Mouse (Mus musculus) liver (tissue): ENCODE data around the gene Klhl18.
A peak's percentile ranks its signal among the peaks of the same experiment; 100 is the strongest.
"Not testable (repeated sequence)": the region's sequence is repeated elsewhere in the genome, so short reads cannot be mapped to it uniquely, and the experiment has no call there.

Experiments
- DNase-seq: peaks from one replicate; pipeline ENCODE4 v3.0.0-alpha.2; 2020; ENCODE audit warnings: mixed read lengths

Klhl18 gene

DNA sequence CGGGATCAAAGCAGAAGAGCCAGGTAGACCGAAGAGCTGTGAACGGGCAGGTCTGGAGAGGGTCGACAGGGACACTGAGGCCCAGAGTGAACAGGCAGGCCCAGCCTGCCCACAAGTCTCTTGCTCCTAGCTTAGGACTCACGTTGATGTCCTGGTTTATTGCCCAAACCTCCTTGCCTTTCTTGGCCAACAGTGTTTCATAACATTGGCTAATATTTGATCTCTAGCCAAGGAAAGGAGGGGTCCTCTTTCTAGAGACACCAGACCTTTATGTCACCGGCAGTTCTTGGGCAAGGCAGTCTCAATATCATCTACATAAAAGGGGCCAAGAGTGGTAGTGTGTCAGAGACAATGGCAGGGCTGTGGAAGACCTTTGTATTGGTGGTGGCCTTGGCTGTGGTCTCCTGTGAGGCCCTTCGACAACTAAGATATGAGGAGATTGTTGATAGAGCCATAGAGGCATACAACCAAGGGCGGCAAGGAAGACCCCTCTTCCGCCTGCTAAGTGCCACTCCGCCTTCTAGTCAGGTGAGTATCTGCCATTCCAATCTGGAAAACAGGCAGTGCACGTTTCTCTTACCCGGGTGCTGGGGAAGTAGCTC is 56.9 kb downstream of the Klhl18 start, which contains the start of gene Ngp:
Gene Ngp (plus strand): TSS at position 237 of the 602 bp plus-strand sequence.
- DNase-seq, result no peak

DNA sequence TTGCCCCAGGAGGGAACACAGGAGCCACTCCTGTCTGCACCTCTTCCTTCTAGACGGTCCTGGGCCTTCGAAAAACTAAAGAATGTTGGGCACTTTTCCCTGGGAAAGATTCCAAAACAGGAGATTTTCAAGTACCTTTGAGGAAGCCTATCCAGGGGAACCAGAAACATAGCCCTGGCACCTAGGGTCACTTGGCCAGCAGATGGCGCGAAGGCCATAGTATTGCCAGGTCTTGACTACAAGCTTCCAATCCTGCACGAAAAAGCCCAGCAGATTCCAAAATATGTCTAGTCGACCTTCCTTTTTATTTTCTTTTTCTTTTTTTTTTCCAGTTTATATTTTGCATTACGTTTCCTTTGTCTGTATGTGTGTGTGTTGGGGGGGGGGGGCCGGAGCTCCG is 62.7 kb downstream of the Klhl18 start:
- peak; percentile 39 for DNase-seq

DNA sequence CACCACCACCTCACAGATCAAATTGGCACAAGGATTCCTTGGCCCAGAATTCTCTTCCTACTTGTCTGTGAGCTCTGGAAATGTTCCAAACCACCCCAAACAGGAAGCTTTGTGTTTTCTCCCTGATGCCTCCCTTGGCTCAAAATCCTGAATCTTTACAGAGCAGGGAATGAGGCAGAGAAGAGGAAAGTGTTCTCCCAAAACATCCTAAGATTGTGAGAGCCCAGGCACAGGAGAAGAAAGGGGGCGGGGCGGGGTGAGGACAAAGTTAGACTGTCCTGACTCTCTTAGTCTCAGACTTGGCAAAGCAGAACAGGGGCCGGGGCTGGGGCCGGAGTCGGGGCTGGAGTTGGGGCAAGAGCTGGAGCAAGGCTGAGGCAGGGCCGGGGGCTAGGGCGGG is 63.6 kb downstream of the Klhl18 start:
- DNase-seq, result no peak

DNA sequence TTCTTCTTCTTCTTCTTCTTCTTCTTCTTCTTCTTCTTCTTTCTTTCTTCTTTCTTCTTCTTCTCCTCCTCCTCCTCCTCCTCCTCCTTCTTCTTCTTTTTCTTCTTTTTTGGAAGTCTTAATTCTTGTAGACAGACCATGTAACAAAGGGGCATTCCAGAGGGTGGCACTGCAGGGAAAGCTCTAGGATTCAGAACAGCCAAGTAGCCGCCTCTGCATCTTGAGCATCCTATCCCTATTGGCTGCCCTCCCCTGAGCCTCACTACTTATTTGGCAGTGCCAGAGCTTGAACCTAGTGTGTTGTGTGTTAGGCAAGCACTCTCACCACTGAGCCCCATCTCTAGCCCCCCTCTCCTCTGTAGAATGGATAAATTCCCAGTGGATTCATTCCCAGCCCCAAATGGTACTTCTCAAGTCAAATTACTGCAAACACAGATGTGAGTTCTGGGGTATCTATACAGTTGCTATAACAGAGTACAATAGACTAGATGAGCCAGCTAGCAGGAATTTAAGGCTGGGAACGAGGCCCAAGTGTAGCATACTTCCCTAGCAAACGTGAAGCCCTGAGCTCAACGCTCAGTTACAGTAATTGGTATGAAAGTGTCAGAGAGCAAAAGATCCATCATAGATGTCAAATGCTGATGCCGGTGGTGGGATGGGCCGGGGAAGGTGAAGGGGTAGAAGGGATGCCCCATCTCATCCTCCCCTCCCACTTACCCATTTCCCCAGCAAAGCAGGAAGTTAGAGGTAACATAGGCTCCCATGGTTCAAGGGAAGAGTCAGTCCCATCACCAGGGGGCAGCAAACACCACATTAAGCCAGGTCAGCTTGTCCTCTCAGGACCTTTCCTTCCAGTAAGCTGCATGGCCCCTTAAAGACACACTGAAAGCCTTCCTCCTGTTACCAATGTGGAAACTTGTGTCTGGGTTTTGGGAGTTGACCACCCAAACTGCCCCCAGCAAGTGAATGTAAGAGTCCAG is 65.3 kb downstream of the Klhl18 start:
- DNase-seq, result peak; percentile 82

DNA sequence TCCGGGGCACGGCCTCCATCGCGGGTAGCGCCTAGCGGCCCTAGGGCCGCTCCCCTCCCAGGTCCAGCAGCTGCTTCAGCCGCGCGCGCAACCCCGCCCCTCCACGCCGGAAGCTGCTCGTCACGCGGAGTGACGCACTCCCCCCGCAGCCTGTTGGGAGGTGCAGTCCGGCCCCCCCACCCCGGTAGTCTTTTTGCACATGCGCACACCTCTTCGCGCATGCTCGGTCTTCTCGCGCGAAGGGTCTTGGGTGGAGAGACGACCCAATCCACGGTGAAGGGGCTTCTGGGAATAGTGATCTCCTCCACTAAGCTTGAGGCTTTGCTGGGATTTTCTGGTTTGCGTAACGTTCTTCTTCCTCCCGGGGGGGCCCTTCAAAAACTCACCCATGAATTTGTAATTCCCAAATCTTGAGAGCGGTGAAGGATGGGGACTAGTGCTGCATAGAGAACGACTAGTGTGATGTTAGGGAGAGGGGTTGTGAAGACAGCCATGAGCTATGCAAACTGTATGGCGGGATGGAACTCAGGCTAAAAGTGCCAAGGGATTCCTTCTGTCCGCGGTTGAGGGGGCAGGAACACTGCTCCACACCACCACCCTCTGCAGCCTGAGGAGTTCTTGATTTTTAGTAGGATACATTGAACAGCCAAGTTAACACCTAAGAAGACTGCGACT is 68.3 kb downstream of the Klhl18 start, which contains the start of gene Ptpn23:
Gene Ptpn23 (minus strand): TSS at position 115 of the 675 bp plus-strand sequence.
- peak; percentile 97 for DNase-seq

DNA sequence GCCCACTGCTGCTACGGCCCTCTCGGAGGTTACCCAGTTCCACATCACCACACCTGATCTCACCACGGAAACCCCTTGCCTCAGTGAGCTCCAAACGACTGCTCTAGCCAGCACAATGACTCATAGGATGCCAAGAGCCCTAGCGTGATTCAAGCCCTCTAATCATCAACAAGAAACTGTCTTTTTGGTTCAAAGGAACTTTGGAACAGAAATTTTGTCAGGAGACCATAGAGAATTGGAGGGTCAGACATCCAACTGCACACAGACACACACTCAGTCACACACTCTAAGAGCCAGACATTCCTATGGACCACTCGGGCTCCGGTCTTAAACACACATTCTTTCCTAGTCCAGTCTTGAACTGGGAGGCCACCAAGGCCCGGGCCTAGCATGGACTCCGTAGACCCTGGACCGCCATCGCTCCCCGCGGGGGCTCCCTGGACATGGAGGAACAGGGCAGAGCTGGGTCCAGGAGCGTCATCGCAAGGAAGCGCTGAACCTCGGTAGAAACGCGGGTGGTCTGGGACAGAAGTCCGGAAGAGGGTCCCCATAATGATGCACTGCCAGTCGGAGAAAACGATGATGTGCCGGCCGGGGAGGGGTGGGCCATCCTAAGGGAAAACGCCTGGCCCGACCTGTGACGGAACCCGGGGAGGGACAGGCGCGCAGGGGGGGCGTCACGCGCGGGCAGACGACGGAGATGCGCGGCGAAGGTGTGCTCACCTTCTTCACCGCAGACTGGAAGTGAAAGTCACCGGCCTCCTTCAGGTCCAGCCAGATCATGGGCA is 69.0 kb downstream of the Klhl18 start:
- DNase-seq, result no peak

DNA sequence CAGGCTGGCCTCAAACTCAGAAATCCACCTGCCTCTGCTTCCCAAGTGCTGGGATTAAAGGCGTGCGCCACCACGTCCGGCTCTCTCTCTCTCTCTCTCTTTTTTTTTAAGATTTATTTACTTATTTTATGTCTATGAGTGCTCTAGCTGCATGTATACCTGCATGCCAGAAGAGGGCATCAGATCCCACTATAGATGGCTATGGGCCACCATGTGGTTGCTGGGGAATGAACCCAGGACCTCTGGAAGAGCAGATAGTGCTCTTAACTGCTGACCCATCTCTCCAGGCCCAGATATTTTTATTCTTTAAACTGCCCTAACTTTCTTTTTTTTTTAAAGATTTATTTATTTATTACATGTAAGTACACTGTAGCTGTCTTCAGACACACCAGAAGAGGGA is 73.3 kb downstream of the Klhl18 start:
- not testable (repeated sequence) for DNase-seq

DNA sequence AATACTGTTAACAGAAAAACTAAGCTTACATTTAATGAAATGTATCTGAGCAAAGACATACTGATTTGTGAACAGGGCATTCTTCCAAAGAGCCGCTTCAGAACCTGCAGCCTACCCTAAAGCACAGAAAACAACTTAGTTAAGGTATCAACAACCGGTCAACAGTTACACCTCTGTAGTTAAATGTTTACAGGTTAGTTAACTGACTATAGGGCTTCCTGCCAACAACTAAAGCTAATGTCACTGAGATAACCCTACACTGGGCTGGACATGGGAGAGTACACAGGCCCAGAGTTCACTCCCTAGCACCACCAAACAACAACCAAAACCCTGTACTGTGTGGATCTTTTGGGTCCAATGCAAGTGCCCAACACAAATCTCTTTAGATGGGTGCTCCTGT is 73.8 kb downstream of the Klhl18 start:
- no peak for DNase-seq

DNA sequence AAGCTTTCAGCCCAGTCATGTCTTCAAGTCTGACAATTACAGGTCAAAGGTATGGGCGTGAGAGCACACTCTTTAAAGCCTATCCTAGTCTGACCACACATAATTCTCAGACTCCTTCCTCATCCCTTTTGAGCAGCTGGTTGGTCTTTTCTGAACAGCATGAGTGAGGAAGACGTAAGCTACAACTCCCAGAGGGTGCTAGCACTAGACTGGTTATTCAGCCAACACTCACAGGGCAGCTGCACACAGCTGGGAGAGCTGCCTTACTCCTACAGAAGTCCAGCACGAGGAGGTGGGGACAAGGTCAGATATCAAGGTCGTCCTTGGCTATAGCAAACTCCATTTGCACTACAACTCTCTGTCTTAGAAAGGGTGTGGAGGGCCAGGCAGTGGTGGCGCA is 75.8 kb downstream of the Klhl18 start:
- no peak for DNase-seq

DNA sequence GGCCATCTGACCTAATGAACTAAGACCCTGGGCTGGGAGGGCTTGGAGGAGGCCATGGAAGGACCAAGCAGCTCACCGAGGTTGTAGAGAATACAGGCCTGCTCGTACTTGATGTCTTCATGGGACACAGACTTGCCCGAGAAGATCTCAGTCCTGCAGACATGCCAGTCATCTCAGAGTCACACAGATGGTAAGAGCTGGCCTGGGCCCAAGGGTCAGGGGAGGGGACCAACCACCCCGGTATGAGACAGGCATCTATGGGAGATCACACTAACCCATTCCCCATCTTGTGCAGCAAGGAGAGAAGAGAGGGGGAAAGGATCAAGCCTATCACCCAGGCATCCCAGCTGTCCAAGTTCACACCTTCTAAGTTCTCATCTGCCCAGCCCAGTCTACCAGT is 83.2 kb downstream of the Klhl18 start:
- no peak for DNase-seq

DNA sequence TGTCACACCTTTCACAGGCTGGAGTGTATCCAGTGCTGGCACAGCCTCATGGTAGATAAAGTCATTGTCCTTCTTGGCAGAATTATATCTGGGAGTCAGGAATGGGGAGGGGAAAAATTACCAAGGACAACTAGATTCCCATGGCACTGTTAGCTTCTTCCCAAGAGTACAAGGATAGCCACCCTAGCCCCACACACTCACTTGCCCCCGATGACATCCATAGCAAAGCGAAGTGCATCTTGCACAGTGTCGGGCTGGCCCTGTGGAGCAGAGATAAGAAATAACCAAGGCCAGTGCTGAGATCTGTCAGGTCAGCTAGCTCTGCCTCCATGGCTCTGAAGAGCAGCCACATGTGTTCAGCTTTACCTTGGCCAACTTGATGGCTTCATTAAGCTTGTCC is 85.7 kb downstream of the Klhl18 start:
- DNase-seq, result no peak

DNA sequence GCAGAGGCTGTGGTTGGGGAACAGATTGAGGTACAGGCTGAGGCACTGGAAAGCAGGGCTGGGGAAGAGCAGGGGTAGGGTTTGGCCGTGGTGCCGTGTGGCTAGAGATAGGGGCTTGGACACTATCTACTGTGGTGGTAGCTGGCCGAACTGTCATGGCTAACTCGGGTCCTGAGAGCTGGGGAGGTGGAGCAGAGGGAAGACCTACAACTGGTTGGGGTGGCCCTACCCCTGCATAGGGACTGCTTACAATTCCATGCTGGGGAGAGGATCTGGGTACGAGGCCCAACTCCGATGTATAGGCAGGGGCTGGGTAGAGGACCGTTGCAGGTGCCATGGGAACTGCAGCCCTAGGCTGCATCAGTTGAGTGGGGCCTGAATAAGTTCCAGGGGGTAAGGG is 88.5 kb downstream of the Klhl18 start:
- no peak for DNase-seq

DNA sequence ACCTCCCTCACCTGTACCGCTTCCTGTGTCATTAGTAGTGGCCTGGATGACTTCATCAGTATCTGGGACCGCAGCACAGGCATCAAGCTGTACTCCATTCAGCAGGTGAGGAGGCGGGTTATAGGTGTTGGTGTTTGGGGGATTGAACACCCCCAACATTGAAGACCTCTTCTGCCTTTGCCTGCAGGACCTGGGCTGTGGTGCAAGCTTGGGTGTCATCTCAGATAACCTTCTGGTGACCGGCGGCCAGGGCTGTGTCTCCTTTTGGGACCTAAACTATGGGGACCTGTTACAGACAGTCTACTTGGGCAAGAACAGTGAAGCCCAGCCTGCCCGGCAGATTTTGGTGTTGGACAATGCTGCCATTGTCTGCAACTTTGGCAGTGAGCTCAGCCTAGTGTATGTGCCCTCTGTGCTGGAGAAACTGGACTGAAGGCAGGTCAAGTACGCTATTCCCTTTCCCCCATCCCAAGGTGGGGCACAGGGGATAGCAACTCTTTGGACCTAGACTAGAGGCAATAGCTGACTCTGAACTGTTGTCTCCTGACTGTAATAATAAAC is 92.0 kb downstream of the Klhl18 start:
- no peak for DNase-seq

DNA sequence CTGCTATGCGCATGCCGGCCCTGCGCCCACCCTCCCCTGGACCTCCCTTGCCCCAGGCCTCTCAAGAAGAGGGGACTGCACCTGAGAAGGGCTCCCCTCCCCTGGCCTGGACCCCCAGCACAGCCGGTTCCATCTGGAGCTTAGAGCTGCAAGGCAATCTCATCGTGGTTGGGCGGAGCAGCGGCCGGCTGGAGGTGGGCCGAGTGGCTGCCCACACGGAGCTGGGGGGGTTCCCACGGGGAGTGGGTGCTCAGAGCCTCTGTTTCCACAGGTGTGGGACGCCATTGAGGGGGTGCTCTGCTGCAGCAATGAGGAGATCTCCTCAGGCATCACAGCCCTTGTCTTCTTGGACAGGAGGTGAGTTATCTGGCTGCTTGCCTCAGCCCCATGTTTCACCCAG is 95.2 kb downstream of the Klhl18 start:
- DNase-seq, result no peak

DNA sequence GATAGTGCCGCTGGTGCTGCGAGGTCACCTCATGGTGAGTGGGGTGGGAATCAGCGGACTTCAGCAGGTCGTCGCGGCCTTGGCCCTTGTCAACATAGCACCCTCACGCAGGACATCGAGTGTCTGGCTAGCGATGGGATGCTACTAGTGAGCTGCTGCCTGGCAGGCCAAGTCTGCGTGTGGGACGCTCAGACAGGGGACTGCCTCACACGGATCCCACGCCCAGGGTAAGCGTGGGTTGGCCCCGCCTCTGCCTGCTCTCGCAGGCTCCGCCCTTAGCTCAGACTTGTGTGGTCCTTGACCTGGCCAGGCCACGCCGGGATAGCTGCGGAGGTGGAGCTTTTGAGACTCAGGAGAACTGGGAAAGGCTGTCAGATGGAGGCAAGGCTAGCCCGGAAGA is 95.8 kb downstream of the Klhl18 start:
- DNase-seq, result peak; percentile 26

DNA sequence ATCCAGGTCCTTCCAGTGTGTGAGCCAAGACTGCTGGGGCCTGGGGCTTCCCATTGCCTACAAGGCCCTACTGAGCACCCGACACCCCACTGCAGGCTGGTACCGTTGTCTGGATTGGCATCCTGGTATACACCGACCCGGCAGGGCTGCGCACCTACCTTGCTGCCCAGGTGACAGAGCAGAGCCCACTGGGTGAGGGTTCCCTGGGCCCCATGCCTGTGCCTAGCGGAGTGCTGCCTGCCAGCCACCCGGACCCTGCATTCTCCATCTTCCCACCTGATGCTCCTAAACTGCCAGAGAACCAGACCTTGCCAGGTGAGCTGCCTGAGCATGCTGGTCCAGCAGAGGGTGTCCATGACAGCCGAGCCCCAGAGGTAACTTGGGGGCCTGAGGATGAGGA is 97.1 kb downstream of the Klhl18 start:
- no peak for DNase-seq

DNA sequence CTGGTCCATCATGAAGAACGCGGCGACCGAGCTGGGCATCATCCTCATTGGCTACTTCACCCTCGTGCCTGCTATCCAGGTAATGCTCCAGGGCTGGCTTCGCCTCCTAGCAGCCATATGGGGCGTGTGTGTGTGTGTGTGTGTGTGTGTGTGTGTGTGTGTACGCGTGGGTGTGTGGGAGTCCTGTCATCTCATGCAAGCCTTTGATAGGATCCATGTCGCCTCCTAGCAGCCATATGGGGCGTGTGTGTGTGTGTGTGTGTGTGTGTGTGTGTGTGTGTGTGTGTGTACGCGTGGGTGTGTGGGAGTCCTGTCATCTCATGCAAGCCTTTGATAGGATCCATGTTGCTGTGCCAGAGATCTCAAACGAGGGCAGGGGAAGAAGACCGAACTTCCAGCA is 98.8 kb downstream of the Klhl18 start:
- DNase-seq, result not testable (repeated sequence)
